ENCODE assay signal across 23 mouse cellular contexts in the genomic region with DNA sequence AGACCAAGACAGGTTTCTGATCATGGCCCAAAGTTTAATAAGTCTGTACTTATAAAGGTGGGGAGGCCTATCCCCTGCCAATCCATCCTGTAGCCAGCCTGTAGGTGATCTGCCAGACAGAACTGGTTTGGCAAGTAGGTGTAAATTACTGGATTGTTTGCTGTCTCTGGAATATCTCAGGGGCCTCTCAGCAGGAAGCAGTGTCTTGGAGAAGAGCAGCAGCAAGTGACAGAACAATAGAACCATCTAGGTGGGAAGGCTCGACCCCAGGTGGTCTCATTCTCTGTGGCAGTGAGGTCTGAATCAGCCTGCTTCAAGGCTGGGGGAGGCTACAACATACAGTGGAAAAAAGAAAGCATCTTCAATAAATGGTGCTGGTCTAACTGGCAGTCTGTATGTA. TPM values are rescaled to one million over a fixed set of nuclear protein-coding genes. Genes with fewer than 3 reads are reported as not detected.
DNase-seq lines count a peak whose midpoint lies in the region; TF ChIP-seq lines count a peak whose summit lies in the region.
"Not testable (repeated sequence)": the region's sequence is repeated elsewhere in the genome, so short reads cannot be mapped to it uniquely, and the experiment has no call there.
"Had no signal": no experiment of that assay in that cellular context is flagged by ENCODE, and none has a peak within 500 bp of the region (broad histone marks: within the 10 kb centered on the region; RNA-seq: fewer than 3 reads in every experiment).

No protein-coding gene starts in this region.

- not testable (repeated sequence) for H3K9me3 ChIP-seq in ES-Bruce4 (replicated peaks; ENCODE audit: control insufficient read depth, insufficient read depth, low read length, poor library complexity, severe bottlenecking); ES-E14 (ENCODE audit: control insufficient read depth, insufficient read depth, low read depth, low read length)

- not testable (repeated sequence) for H3K27ac ChIP-seq in ES-Bruce4 (ENCODE audit: insufficient read depth, low read length); ES-E14 (ENCODE audit: insufficient read depth, low read depth, low read length, poor library complexity, severe bottlenecking)

- not testable (repeated sequence) for H3K4me3 ChIP-seq in ES-Bruce4 (ENCODE audit: low read depth, low read length); ES-E14 (ENCODE audit: insufficient read depth in 1 of 2, low read depth in 1 of 2, low read length in 2 of 2, poor library complexity in 1 of 2, severe bottlenecking in 1 of 2)

- H3K9ac ChIP-seq in ES-Bruce4 (ENCODE audit: low read depth, poor library complexity, severe bottlenecking); ES-E14 (ENCODE audit: insufficient read depth, low read depth, low read length, poor library complexity, severe bottlenecking): not testable (repeated sequence)

- not testable (repeated sequence) for TF ChIP-seq POLR2A in ES-Bruce4 (IDR thresholded peaks at IDR 0.05; ENCODE audit: insufficient read depth, low read length)

- not testable (repeated sequence) for H3K4me1 ChIP-seq in ES-Bruce4 (ENCODE audit: control insufficient read depth, insufficient read depth, low read length); ES-E14 (ENCODE audit: control insufficient read depth in 2 of 2, insufficient read depth in 2 of 2, low read length in 2 of 2, poor library complexity in 1 of 2)

- in situ Hi-C loops in ES-E14 (cut with MboI; ENCODE audit: low sequenced_read_pairs in 2 of 2, unreplicated experiment in 2 of 2), result not testable (repeated sequence)

- not testable (repeated sequence) for H3K27me3 ChIP-seq in ES-Bruce4 (ENCODE audit: control insufficient read depth, insufficient read depth, low read length, poor library complexity, severe bottlenecking)

- H3K36me3 ChIP-seq in ES-Bruce4 (ENCODE audit: control insufficient read depth, insufficient read depth, low read length, poor library complexity, severe bottlenecking); ES-E14 (ENCODE audit: control insufficient read depth, insufficient read depth, low read length, poor library complexity, severe bottlenecking): not testable (repeated sequence)

- not testable (repeated sequence) for TF ChIP-seq CTCF in ES-Bruce4 (IDR thresholded peaks at IDR 0.05; ENCODE audit: low read depth, low read length)

- peak; percentile 75 for DNase-seq in ES-CJ7 (ENCODE audit: low read depth, low spot score)
- peak; percentile 37 for DNase-seq in ES-E14 (ENCODE audit: low read depth, low spot score)
- DNase-seq in R1 (ENCODE audit: low read depth, low spot score), result peak; percentile 82
- DNase-seq in WW6 (ENCODE audit: low read depth, low spot score), result peak; percentile 18
- peak; percentile 48 for DNase-seq in ZHBTc4 (ENCODE audit: low read depth, low spot score)

- TF ChIP-seq EP300 in ES-Bruce4 (IDR thresholded peaks at IDR 0.05; ENCODE audit: insufficient read depth, low read depth, low read length), result 0 out of 2 replicates have a peak, but pooled peaks have one; percentile 17

RNA-seq across cellular contexts. Expression of a gene that starts 13.6 kb away (rescaled TPM):
- polyA plus RNA-seq in ES-Bruce4 (2011; ENCODE audit: insufficient read depth, insufficient read length, low read depth, missing spikeins), result not detected in 2 replicates
- total RNA-seq in ES-E14 (2012; rRNA removed), result not detected in 2 replicates
- total RNA-seq: adrenal gland, adult 18-20 months; adrenal gland, adult 2 months; adrenal gland, adult 8-10 months; adrenal gland, postnatal 10 days; adrenal gland, postnatal 14 days; adrenal gland, postnatal 25 days; adrenal gland, postnatal 36 days; adrenal gland, postnatal 4 days; CH12.LX; MEL had no signal
- polyA plus RNA-seq: adrenal gland, adult 2 months; brain, embryonic 14.5 days; C2C12; CD4-positive, CD25-positive, alpha-beta regulatory T cell, adult 4 months; cerebellum, adult 2 months; G1E; Patski had no signal

RNA-seq across cellular contexts. Expression of a gene that starts 31.0 kb away (rescaled TPM):
- not detected in 2 replicates for polyA plus RNA-seq in ES-Bruce4 (2011; ENCODE audit: insufficient read depth, insufficient read length, low read depth, missing spikeins)
- not detected in 2 replicates for total RNA-seq in ES-E14 (2012; rRNA removed)
- total RNA-seq: adrenal gland, adult 18-20 months; adrenal gland, adult 2 months; adrenal gland, adult 8-10 months; adrenal gland, postnatal 10 days; adrenal gland, postnatal 14 days; adrenal gland, postnatal 25 days; adrenal gland, postnatal 36 days; adrenal gland, postnatal 4 days; CH12.LX; MEL had no signal
- polyA plus RNA-seq: activated CD4-positive, CD25-positive, alpha-beta regulatory T cell, adult 4 months; adrenal gland, adult 2 months; brain, embryonic 14.5 days; C2C12; CD4-positive, CD25-positive, alpha-beta regulatory T cell, adult 4 months; cerebellum, adult 2 months; G1E; Patski had no signal

Comparison
In these comparisons a context has a peak if more than half of its experiments do, and no peak if none do; other contexts are left out.
1. DNase-seq: peak in every context shown above with its lines; median percentile 82 in R1; 75 in ES-CJ7; 48 in ZHBTc4; 37 in ES-E14; 18 in WW6.